In the genomic region with DNA sequence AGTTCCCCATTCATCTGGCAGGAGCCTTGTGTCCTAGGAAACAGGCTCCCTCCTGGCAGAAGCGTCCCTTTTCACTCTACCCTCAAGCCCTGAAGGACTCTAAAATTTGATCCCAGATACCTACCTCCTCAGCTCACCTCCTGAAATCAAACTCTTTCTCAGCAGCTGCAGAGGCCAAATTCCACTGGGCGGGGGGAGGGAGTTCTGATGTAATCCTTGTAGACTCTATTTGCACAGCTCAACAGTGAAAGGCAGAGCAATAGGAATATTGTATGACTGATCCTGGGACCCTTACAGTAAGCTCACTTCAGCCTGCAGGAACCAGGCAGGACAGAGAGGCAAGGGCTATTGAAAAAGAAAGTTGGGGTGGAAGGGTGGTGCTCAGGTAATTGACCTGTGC, we compare ENCODE assay signal across 18 mouse cellular contexts.
A peak's percentile ranks its signal among the peaks of the same experiment; 100 is the strongest.
DNase-seq lines count a peak whose midpoint lies in the region; ATAC-seq lines count a peak whose summit lies in the region.
"Had no signal": no experiment of that assay in that cellular context is flagged by ENCODE, and none has a peak within 500 bp of the region (broad histone marks: within the 10 kb centered on the region; RNA-seq: fewer than 3 reads in every experiment).

No protein-coding gene starts in this region.

- no peaks in the 10 kb centered on the region for H3K4me1 ChIP-seq in hindbrain, embryonic 11.5 days (replicated peaks; ENCODE audit: control insufficient read depth, insufficient read depth, low read length)
- H3K4me1 ChIP-seq in hindbrain, embryonic 13.5 days (replicated peaks) = no peaks in the 10 kb centered on the region
- H3K4me1 ChIP-seq in lung, embryonic 15.5 days = peaks cover 27% of the 10 kb centered on the region
- H3K4me1 ChIP-seq in embryonic facial prominence, embryonic 15.5 days = no peaks in the 10 kb centered on the region
- no peaks in the 10 kb centered on the region for H3K4me1 ChIP-seq in stomach, embryonic 15.5 days
- H3K4me1 ChIP-seq: forebrain, embryonic 13.5 days; neural tube, embryonic 15.5 days had no signal

- H3K4me2 ChIP-seq in hindbrain, embryonic 11.5 days (replicated peaks; ENCODE audit: low read depth, low read length) = no peak overlapping the region
- H3K4me2 ChIP-seq in hindbrain, embryonic 13.5 days = no peak overlapping the region
- H3K4me2 ChIP-seq in lung, embryonic 15.5 days = no peak overlapping the region
- no peak overlapping the region for H3K4me2 ChIP-seq in embryonic facial prominence, embryonic 15.5 days (replicated peaks)
- H3K4me2 ChIP-seq in stomach, embryonic 15.5 days = no peak overlapping the region
- H3K4me2 ChIP-seq: forebrain, embryonic 13.5 days; heart, embryonic 13.5 days; neural tube, embryonic 15.5 days had no signal

- H3K9ac ChIP-seq in hindbrain, embryonic 11.5 days (ENCODE audit: low read depth, low read length) = no peak overlapping the region
- H3K9ac ChIP-seq in hindbrain, embryonic 13.5 days = no peak overlapping the region
- H3K9ac ChIP-seq in lung, embryonic 15.5 days = no peak overlapping the region
- H3K9ac ChIP-seq in embryonic facial prominence, embryonic 15.5 days = no peak overlapping the region
- H3K9ac ChIP-seq in stomach, embryonic 15.5 days = no peak overlapping the region
- H3K9ac ChIP-seq: forebrain, embryonic 13.5 days; heart, embryonic 13.5 days; liver, embryonic 14.5 days; neural tube, embryonic 15.5 days had no signal

- no peak overlapping the region for H3K4me3 ChIP-seq in hindbrain, embryonic 11.5 days (ENCODE audit: low read depth, low read length)
- H3K4me3 ChIP-seq in hindbrain, embryonic 13.5 days = no peak overlapping the region
- H3K4me3 ChIP-seq in lung, embryonic 15.5 days = no peak overlapping the region
- H3K4me3 ChIP-seq in embryonic facial prominence, embryonic 15.5 days (replicated peaks) = no peak overlapping the region
- H3K4me3 ChIP-seq in stomach, embryonic 15.5 days (replicated peaks) = no peak overlapping the region
- H3K4me3 ChIP-seq: forebrain, embryonic 13.5 days; heart, embryonic 13.5 days; myocyte; neural tube, embryonic 15.5 days had no signal

- peak; percentile 16 for DNase-seq in hindbrain, embryonic 11.5 days (ENCODE audit: low spot score)
- no peak for DNase-seq in lung, postnatal 25 days (ENCODE audit: low spot score)
- no peak for DNase-seq in right cerebral cortex, postnatal 10 days (ENCODE audit: low spot score in 2 of 2)
- DNase-seq: adrenal gland, adult 8-10 months; cerebellum, postnatal 14 days; kidney, postnatal 36 days; midbrain, embryonic 14.5 days; thymus, adult 2 months had no signal

- no peaks in the 10 kb centered on the region for H3K36me3 ChIP-seq in hindbrain, embryonic 11.5 days (ENCODE audit: control insufficient read depth, insufficient read depth, low read length)
- H3K36me3 ChIP-seq in hindbrain, embryonic 13.5 days = no peaks in the 10 kb centered on the region
- H3K36me3 ChIP-seq in lung, embryonic 15.5 days = no peaks in the 10 kb centered on the region
- H3K36me3 ChIP-seq in embryonic facial prominence, embryonic 15.5 days = no peaks in the 10 kb centered on the region
- no peaks in the 10 kb centered on the region for H3K36me3 ChIP-seq in stomach, embryonic 15.5 days
- H3K36me3 ChIP-seq: heart, embryonic 13.5 days; neural tube, embryonic 15.5 days had no signal

- no peak overlapping the region for H3K27ac ChIP-seq in hindbrain, embryonic 11.5 days (ENCODE audit: low read depth, low read length)
- no peak overlapping the region for H3K27ac ChIP-seq in hindbrain, embryonic 13.5 days
- H3K27ac ChIP-seq in lung, embryonic 15.5 days = peak overlapping the region; percentile 78
- H3K27ac ChIP-seq in embryonic facial prominence, embryonic 15.5 days (replicated peaks) = no peak overlapping the region
- no peak overlapping the region for H3K27ac ChIP-seq in stomach, embryonic 15.5 days
- H3K27ac ChIP-seq: forebrain, embryonic 13.5 days; heart, embryonic 13.5 days; liver, embryonic 14.5 days; neural tube, embryonic 15.5 days had no signal

- 34% methylated on average over 2 of the region's 2 CpGs for WGBS in hindbrain, embryonic 11.5 days
- 31% methylated on average over 2 of the region's 2 CpGs for WGBS in hindbrain, embryonic 13.5 days
- 29% methylated on average over 2 of the region's 2 CpGs for WGBS in lung, embryonic 15.5 days
- 32% methylated on average over 2 of the region's 2 CpGs for WGBS in embryonic facial prominence, embryonic 15.5 days
- 26% methylated on average over 2 of the region's 2 CpGs for WGBS in stomach, embryonic 15.5 days

- no peaks in the 10 kb centered on the region for H3K27me3 ChIP-seq in hindbrain, embryonic 11.5 days (ENCODE audit: control insufficient read depth, insufficient read depth, low read length)
- no peaks in the 10 kb centered on the region for H3K27me3 ChIP-seq in hindbrain, embryonic 13.5 days
- no peaks in the 10 kb centered on the region for H3K27me3 ChIP-seq in lung, embryonic 15.5 days
- no peaks in the 10 kb centered on the region for H3K27me3 ChIP-seq in embryonic facial prominence, embryonic 15.5 days
- H3K27me3 ChIP-seq in stomach, embryonic 15.5 days (replicated peaks) = no peaks in the 10 kb centered on the region
- H3K27me3 ChIP-seq: forebrain, embryonic 13.5 days; heart, embryonic 13.5 days; neural tube, embryonic 15.5 days had no signal

- no peak for ATAC-seq in hindbrain, embryonic 11.5 days (ENCODE audit: low FRiP score)
- ATAC-seq in hindbrain, embryonic 13.5 days (ENCODE audit: low FRiP score) = no peak
- ATAC-seq in lung, embryonic 15.5 days (ENCODE audit: borderline replicate concordance, extremely low read depth, low FRiP score, low TSS enrichment) = peak; percentile 80
- ATAC-seq in embryonic facial prominence, embryonic 15.5 days (ENCODE audit: insufficient number of reproducible peaks, low FRiP score, low TSS enrichment, low read depth) = peak; percentile 39
- ATAC-seq in stomach, embryonic 15.5 days (ENCODE audit: insufficient read depth, low FRiP score, low read depth) = peak; percentile 64; the same call in 1 of the 2 replicates
- ATAC-seq in CD4-positive, CD25-positive, alpha-beta regulatory T cell, adult 4 months = no peak
- ATAC-seq: forebrain, embryonic 13.5 days had no signal

- no peaks in the 10 kb centered on the region for H3K9me3 ChIP-seq in hindbrain, embryonic 11.5 days (ENCODE audit: control insufficient read depth, low read length)
- H3K9me3 ChIP-seq in hindbrain, embryonic 13.5 days = no peaks in the 10 kb centered on the region
- no peaks in the 10 kb centered on the region for H3K9me3 ChIP-seq in lung, embryonic 15.5 days
- H3K9me3 ChIP-seq in embryonic facial prominence, embryonic 15.5 days (replicated peaks) = no peaks in the 10 kb centered on the region
- no peaks in the 10 kb centered on the region for H3K9me3 ChIP-seq in stomach, embryonic 15.5 days
- H3K9me3 ChIP-seq: forebrain, embryonic 13.5 days; heart, embryonic 13.5 days; neural tube, embryonic 15.5 days had no signal

Comparison
In these comparisons a context has a peak if more than half of its experiments do, and no peak if none do; other contexts are left out.
1. ATAC-seq: peak in lung, embryonic 15.5 days (single experiment), embryonic facial prominence, embryonic 15.5 days (single experiment) and stomach, embryonic 15.5 days (single experiment); none in hindbrain, embryonic 11.5 days (single experiment), hindbrain, embryonic 13.5 days (single experiment) and CD4-positive, CD25-positive, alpha-beta regulatory T cell, adult 4 months (single experiment).